Mouse (Mus musculus) limb, embryonic 11.5 days (tissue): ENCODE measurements around the gene Snx13. TPM values are rescaled to one million over a fixed set of nuclear protein-coding genes. Genes with fewer than 3 reads are reported as not detected.

Experiments
- ATAC-seq: fragments of 200-750 bp; cut with Nextera tagmentation; 2 replicates; pipeline ENCODE4 v1.8.0; 2017; ENCODE audit warnings: low read depth; ENCODE audit not compliant: insufficient number of reproducible peaks, low FRiP score, low TSS enrichment
- DNase-seq: peaks from one replicate; pipeline ENCODE4 v3.0.0-alpha.2; 2015; ENCODE audit warnings: low spot score
- H3K27ac ChIP-seq: fragments of 300-500 bp; sonication (generic); replicated peaks from 2 replicates; pipeline ENCODE4 v1.5.1; 2014; ENCODE audit warnings: low read depth, mild to moderate bottlenecking, low read length
- H3K27me3 ChIP-seq: fragments of 300-500 bp; sonication (generic); 2 replicates; pipeline ENCODE4 v1.6.1; 2014; ENCODE audit warnings: mild to moderate bottlenecking, low read length, mixed read lengths; ENCODE audit not compliant: control insufficient read depth, insufficient read depth
- H3K36me3 ChIP-seq: fragments of 300-500 bp; sonication (generic); 2 replicates; pipeline ENCODE4 v1.6.1; 2014; ENCODE audit warnings: mild to moderate bottlenecking, low read length, moderate library complexity, mixed read lengths; ENCODE audit not compliant: control insufficient read depth, insufficient read depth
- H3K4me1 ChIP-seq: fragments of 300-500 bp; sonication (generic); 2 replicates; pipeline ENCODE4 v1.6.1; 2014; ENCODE audit warnings: low read length, mixed read lengths; ENCODE audit not compliant: control insufficient read depth, insufficient read depth
- H3K4me2 ChIP-seq: fragments of 300-500 bp; sonication (generic); 2 replicates; pipeline ENCODE4 v1.6.1; 2014; ENCODE audit warnings: low read depth, mild to moderate bottlenecking, moderate library complexity; ENCODE audit not compliant: severe bottlenecking
- H3K4me3 ChIP-seq: fragments of 300-500 bp; sonication (generic); 2 replicates; pipeline ENCODE4 v1.5.1; 2014; ENCODE audit warnings: low read depth, low read length
- H3K9ac ChIP-seq: fragments of 300-500 bp; sonication (generic); 2 replicates; pipeline ENCODE4 v1.6.1; 2014; ENCODE audit warnings: mild to moderate bottlenecking, low read length
- H3K9me3 ChIP-seq: fragments of 300-500 bp; sonication (generic); 2 replicates; pipeline ENCODE4 v1.6.1; 2016; ENCODE audit warnings: low read length; ENCODE audit not compliant: control insufficient read depth
- WGBS: fragments of 180-500 bp; shearing (Covaris S2); extraction: QIAGEN DNeasy Blood & Tissue Kit; methylation state at CpG from one replicate; pipeline ENCODE4 v1.1.7; 2014; 5-methylcytosine and 5-hydroxymethylcytosine counted together
- microRNA counts: library from miRNA; unstranded; fragments of <30 nt; microRNA quantifications from one replicate; lab custom pipeline; 2016
- microRNA-seq: library from miRNA; unstranded; fragments of <30 nt; microRNA quantifications from one replicate; pipeline ENCODE4, GENCODE M21; 2016
- polyA plus RNA-seq: library from polyadenylated mRNA; unstranded; fragments of >200 nt; fragmentation: Nextera tagmentation; extraction: Ambion mirVana; gene quantifications from 2 replicates; pipeline ENCODE4 v1.2.1, GENCODE M21; 2014

Gene Snx13
- polyA plus RNA-seq, 1 experiment from 2014 or later = 23.8 TPM

DNA sequence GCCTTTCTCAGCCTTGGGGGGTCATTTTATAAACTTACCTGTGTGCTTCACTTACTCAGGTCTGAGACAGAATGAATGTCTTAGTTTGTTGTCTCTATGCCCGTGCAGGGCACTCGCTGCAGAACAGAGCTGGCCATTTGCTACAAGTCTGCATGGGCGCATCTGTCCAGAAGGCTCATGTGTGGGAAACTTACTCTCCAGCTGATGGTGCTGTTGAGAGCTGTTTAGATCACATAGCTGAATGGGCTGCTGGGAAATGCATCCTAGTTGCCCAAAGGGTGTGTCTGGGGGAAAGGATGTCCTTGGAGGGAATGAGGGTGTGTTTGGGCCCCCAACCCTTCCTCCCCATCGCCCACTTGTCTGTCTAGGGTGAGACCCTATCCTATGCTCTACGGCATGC lies 137.3 kb downstream of the Snx13 start:
- Histone ChIP-seq H3K9ac (no peak overlapping the region), H3K9me3 (no peaks in the 10 kb centered on the region), H3K4me1 (0 out of 2 replicates have a peak, but pooled peaks cover 2% of the 10 kb centered on the region), H3K27me3 (no peaks in the 10 kb centered on the region), H3K4me3 (no peak overlapping the region), H3K4me2 (no peak overlapping the region), H3K36me3 (no peaks in the 10 kb centered on the region), H3K27ac (no peak overlapping the region)
- no peak for ATAC-seq
- no peak for DNase-seq
- WGBS = 83% methylated on average over 5 of the region's 5 CpGs

DNA sequence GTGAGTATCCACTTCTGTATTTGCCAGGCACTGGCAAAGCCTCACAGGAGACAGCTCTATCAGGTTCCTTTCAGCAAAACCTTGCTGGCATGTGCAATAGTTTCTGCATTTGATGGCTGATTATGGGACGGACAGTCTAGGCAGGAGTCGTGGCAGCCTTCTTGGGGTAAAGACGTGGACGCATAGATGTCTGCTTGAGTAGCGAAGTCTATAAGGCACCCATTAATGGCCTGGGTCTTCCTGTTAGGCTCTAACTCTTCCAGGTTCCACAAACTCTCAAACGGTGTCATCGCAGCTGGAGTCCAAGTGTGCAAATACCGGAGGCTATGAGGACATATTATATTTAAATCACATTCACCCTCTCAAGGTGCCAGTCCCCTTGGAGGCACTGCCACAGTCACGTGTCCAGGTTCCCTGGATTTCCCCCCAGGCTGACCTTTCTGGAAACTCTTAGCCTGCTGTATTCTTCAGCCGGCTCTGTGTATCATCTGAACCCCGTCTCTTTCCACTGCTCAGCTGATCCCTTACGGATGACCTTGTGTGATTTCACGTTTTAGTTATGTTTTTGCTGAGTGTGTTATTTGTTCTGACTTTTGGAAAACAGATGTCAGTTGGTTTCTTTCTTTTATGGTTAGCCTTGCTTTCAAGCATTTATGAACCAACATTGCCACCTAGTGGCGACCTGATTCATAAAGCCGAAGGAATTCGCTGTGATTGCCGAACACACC lies 144.9 kb downstream of the Snx13 start:
- Histone ChIP-seq H3K27me3 (no peaks in the 10 kb centered on the region), H3K27ac (no peak overlapping the region), H3K4me2 (peak overlapping the region; percentile 31; the same call in 1 of the 2 replicates), H3K4me1 (no peaks in the 10 kb centered on the region), H3K4me3 (no peak overlapping the region), H3K9ac (no peak overlapping the region), H3K9me3 (no peaks in the 10 kb centered on the region; the same call in 1 of the 2 replicates), H3K36me3 (no peaks in the 10 kb centered on the region)
- ATAC-seq (peak; percentile 57; the same call in 1 of the 2 replicates), DNase-seq (peak; percentile 89)
- WGBS = 47% methylated on average over 17 of the region's 17 CpGs

DNA sequence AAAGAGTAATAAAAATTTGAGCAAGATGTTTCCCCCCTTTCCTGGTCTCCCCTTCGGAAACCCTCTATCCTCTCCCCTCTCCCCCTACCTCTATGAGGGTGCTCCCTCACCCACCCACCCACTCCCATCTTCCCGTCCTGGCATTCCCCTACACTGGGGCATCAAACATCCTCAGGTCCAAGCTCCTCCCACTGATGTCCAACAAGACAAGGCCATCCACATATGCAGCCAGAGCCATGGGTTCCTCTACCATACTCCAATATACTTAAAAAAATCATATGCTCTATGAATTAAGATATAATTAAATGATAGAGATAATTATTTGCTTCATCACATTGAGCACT lies 145.4 kb downstream of the Snx13 start:
- no peaks in the 10 kb centered on the region; the same call in 1 of the 2 replicates for H3K9me3 ChIP-seq
- H3K27ac ChIP-seq = no peak overlapping the region
- H3K27me3 ChIP-seq = no peaks in the 10 kb centered on the region
- WGBS = 25% methylated on average over 2 of the region's 2 CpGs
- H3K4me3 ChIP-seq = no peak overlapping the region
- H3K4me2 ChIP-seq = peak overlapping the region; percentile 31; the same call in 1 of the 2 replicates
- no peak for DNase-seq
- H3K4me1 ChIP-seq = no peaks in the 10 kb centered on the region
- peak; percentile 48; the same call in 1 of the 2 replicates for ATAC-seq
- no peak overlapping the region for H3K9ac ChIP-seq
- H3K36me3 ChIP-seq = no peaks in the 10 kb centered on the region

MicroRNA genes within 50 kb of the gene (microRNA counts, 519-probe panel; counts per million panel counts)
- microRNA mmu-miR-680 (lab: Ali Mortazavi, UCI) = not detected

Small RNA genes within 50 kb of the gene (microRNA-seq; reads per million reads assigned to microRNA genes)
- gene Mir680-3 = not detected

Other genes with a start within 250 kb of the Snx13 start
- 5.5 and 5.7 TPM in 2 replicates for gene Hdac9, start 130.1 kb upstream of the Snx13 start, polyA plus RNA-seq
- gene Prps1l1, start 62.4 kb upstream of the Snx13 start, polyA plus RNA-seq = not detected in 2 replicates